Mouse (Mus musculus): ENCODE data around the gene Tanc1.

Gene Tanc1

DNA sequence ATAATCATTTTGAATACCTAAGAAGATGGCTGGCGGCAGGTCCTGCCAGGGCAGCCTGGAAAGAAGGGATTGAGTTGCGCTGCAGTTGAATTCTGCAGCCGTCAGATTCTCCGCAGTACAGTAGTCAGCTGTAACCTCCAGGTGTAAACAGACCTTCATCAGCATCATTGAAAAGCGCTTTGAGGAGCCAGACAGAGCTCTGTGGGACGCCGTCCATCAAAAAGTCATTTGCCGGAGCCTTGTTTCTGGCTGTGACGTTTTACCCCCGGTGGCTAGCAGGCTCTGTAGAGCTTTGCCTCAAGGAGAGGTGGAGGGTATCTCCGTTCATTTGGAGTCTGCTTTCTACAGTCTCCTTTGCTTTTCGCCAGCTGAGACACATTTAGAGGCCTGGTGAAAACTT is 36.6 kb downstream of the Tanc1 start:
- DNase-seq (ENCODE audit: low read depth, low spot score): peak; percentile 92

GRCm38 (mm10) chr2:59651801-59652200 is 40.0 kb downstream of the Tanc1 start:
- no peak for DNase-seq (ENCODE audit: low read depth, low spot score)

GRCm38 (mm10) chr2:59652702-59653101 is 40.9 kb downstream of the Tanc1 start:
- DNase-seq (ENCODE audit: low read depth, low spot score): peak; percentile 59

DNA sequence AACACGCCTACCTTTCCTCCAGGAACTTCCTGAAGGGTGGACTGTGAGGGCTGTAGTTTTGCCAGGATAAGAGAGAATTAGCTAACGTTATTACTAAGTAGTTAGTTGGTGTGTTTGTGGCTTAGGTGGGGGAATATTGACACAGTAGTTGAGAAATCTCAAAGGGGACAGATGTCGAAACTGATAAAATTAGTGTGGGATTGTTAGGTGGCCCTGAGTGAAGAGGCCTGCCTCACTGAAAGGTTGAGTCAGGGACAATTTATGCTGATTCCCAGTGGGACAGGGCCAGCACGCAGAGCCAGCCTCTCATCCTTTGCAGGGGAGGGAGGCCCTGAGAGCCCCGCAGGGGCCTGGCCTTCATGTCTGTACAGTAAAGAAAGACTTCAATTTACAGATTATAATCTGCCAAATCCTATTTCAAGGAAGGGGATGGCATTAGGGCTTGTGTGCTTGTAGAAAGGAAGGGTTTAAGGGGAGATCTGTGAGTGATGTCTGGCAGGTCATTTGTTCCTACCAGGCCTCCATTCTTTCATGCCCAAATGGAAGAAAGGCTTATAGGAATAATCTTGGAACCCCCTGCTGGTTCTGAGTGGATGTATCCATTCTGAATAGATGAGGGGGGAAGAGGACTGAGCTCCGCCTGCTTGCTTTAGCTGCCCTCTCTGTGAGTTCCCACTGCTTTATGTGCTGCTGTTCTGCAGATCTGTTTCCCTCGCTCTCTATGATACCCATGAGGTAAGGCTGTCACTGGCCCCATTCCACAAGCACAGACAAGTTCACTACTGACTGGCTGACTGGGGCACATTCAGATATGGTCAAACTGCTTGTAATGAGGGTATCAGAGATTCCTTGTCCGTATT is 41.7 kb downstream of the Tanc1 start:
- DNase-seq (ENCODE audit: low read depth, low spot score): peak; percentile 72

GRCm38 (mm10) chr2:59655471-59655870 is 43.6 kb downstream of the Tanc1 start:
- no peak for DNase-seq (ENCODE audit: low read depth, low spot score)

DNA sequence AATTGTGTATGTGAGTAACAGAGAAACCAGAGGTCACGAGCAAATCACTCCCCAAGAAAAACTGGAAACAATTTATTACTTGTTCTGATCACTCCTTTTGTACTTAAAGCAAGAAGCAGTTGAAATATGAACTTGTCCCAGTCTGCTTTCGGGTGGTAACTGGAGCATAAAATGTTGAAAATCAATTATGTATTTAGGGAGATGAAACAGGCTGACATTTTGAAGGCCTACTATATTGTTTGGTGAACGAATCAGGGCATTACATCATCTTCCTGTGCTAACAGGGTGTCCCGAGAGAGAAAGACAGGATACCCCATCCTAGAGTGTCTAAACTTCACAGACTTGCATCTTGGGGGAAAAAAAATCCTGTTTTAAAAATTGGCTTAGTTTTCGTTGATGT is 44.8 kb downstream of the Tanc1 start:
- DNase-seq (ENCODE audit: low read depth, low spot score): no peak

DNA sequence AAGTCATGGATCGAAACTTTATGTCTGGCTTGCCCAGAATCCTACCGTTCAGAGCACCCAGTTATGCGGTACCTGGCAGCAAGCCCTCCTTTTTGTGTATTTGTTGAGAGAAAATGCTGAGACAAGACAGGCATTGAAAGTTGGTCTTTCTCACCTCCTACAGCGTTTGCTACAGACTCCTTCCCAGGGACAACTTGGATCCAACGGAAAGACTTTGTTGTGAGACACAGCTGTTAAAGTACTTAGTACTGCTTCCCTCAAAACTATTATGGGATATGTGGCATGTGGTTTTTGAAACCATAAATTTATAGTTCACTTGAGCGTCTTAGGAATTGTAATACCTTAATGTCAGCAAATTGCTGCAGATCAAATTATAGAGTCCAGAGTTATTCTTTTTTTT is 47.8 kb downstream of the Tanc1 start:
- no peak for DNase-seq (ENCODE audit: low read depth, low spot score)

DNA sequence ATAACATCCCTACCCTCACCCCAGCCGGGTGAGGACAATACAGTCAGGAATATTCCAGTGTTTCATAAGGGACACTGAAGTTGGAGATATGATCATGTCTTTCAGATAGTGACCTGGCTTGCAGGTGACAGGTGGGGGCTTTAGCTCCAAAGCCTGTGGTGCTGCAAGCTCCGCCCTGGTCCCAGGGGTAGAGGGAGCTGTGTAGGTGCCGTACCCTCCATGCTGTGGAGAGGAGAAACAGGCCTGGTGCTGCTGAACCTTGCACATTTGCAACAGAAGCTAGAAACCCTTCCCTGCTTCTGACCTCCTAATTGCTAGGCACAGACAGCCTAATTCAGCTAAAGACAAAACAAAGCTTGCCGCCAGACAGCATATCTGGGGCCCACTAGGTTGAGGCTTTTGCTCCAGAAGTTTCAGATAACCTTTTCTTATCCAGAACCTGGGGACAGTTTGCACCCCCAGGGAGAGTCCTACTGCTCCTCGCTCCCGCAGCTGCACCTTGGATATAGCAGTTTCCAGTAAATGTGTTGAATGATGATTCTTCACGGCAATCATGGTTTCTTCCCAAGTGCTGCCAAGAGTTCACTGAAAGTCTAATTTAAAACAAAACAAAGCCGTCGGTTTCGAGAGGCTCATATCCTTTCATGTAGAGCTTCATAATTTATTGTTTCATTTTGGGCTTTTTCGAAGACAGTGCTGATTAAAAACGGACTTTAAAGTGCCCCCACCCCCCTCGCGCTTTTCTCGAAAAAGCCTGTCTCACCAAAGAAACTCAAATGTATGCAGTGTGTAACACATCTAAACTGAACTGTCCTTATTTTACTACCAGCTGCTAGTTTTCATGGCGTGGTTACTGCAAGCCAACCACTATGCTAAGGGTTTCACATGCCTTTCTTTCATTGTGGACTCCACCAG is 49.3 kb downstream of the Tanc1 start:
- no peak for DNase-seq (ENCODE audit: low read depth, low spot score)

DNA sequence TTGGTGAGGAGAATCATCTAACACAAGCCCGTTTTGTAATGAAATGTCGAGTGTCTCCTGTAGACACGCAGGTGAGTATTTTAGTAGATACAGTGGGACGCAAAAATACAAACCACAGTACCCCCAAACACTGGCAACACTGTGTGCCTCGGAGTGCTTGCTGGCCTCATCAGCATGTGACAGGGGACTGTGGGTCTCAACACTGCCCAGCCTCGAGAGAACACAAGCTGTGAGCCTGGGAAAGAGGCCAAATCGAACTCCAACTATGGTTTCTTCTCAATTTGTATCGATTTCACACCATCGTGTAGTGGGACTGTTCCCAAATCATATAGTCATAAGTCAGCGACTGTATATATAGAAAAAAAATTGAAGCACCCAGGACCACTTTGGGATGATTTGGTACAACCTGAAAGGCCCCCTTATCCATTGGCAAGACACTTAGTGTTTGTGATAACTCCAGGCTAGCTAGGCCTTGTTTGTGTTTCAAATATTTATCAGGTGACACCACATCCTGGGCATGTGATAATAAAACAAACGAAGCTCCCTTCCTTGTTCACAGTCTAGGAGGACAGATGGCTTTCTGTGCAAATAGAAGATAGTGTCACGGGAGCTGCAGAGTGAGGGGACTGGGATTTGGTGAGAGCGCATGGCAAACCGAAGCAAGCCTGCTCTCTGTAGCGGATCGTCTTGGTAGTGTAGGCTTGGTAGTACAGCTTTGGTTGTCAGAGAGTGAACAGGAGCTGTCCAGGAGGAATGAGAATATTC is 53.1 kb downstream of the Tanc1 start:
- no peak for DNase-seq (ENCODE audit: low read depth, low spot score)

GRCm38 (mm10) chr2:59666533-59666932 is 54.7 kb downstream of the Tanc1 start:
- no peak for DNase-seq (ENCODE audit: low read depth, low spot score)

GRCm38 (mm10) chr2:59670087-59671060 is 58.5 kb downstream of the Tanc1 start:
- DNase-seq (ENCODE audit: low read depth, low spot score): no peak

DNA sequence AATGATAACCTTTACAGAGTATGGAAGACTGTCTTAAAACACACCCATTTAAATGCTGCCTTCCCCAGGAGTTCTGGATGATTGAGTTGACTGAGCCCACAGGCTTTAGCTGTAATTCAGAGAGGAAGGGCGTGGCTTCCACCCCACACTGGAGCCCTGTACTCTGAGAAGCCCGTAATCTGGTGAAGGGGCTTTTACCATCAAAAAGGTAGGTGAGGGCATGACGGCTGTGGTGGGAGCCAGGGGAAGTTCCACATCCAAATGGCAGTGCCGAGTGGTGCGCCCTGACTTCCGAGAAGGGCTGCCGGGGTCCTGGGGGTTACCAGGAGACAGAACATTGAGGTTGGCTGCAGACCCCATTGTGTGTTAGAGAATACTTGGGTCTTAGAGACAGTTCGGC is 59.8 kb downstream of the Tanc1 start:
- no peak for DNase-seq (ENCODE audit: low read depth, low spot score)

GRCm38 (mm10) chr2:59672086-59672485 is 60.2 kb downstream of the Tanc1 start:
- DNase-seq (ENCODE audit: low read depth, low spot score): no peak

- no peak for DNase-seq (ENCODE audit: low read depth, low spot score)
Observed at GRCm38 (mm10) chr2:59672686-59673085, 60.8 kb downstream of the Tanc1 start.

- DNase-seq (ENCODE audit: low read depth, low spot score): no peak
Observed at GRCm38 (mm10) chr2:59673351-59673750, 61.5 kb downstream of the Tanc1 start.

DNA sequence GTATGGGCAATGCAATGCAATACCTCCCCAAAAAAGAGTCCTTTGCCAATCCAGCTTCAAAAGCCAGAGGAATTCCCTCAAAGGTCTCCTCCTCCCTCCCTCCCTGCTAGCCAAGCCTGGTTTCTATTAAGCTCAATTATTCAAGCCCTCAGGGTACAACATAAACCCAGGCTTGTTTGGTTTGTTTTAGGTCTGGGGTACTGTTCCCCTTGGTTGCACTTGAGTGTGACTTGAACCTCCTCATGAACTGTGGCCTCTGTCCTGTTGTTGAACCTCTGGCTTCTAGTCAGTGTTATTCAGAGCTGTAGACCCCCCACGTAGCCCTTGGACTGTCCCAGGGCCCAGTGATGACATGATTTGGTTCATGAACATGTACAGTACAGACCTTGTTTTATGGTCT is 62.0 kb downstream of the Tanc1 start:
- no peak for DNase-seq (ENCODE audit: low read depth, low spot score)

- no peak for DNase-seq (ENCODE audit: low read depth, low spot score)
Observed at GRCm38 (mm10) chr2:59675270-59675995, 63.6 kb downstream of the Tanc1 start.

GRCm38 (mm10) chr2:59676041-59676440 is 64.2 kb downstream of the Tanc1 start:
- no peak for DNase-seq (ENCODE audit: low read depth, low spot score)

DNA sequence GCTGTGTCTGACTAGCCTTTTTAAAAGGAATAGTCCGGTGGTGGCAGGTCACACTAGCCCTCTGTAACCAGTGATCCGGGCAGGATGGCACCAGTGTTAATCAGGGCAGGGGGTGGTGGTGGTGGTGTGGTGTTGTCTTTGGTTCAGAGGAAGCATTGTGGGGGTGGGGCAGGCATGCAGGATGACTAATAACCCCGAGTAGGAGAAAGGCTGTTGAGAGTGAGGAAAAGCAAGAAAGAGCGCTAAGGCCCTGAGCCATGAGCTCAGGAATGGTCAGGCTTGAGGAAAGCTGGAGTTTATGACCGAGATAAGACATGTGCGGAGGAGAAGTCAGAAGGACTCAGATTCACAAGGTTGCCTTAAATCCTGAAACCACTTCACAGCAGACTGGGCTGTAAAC is 64.6 kb downstream of the Tanc1 start:
- DNase-seq (ENCODE audit: low read depth, low spot score): no peak

DNA sequence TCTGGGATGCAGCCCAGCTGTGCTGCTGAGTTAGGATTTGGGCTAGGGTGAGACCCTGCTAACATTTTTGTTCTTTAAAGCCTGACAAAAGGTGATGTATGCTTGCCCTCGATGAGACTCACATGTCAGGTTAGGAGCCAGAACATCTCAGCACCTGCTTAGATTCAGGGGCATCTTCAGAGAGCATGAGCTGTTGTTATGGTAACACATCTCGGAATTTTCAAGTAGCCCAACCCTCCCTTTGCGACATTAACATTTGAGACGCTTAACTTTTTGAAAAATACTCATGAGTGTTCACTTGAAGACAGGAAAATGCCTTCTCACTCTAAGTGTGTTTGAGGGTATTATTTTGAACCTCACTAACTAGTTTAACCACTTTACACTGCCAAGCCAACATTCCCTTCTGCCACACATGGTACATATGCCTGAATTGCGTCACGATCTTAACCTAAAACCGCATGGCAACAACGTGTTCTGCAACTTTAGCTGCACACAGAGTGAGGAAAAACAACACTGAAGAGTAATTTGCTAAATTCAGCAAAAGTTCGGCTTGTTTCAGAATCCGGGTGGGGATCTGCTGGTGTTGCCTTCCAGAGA is 67.7 kb downstream of the Tanc1 start:
- DNase-seq (ENCODE audit: low read depth, low spot score): peak; percentile 67
